Mouse (Mus musculus) gastrocnemius, adult 2 months (tissue): Measurements from ENCODE around the gene Hivep2. TPM values are rescaled to one million over a fixed set of nuclear protein-coding genes. Genes with fewer than 3 reads are reported as not detected.

Experiments
- DNase-seq: peaks from one replicate; pipeline ENCODE4 v3.0.0; 2022
- H3K27ac ChIP-seq: fragments of 200-600 bp; 2 replicates; pipeline ENCODE4 v1.8.1; 2022; ENCODE audit warnings: mild to moderate bottlenecking
- H3K4me3 ChIP-seq: fragments of 200-600 bp; 2 replicates; pipeline ENCODE4 v1.8.1; 2022; ENCODE audit warnings: mild to moderate bottlenecking, moderate library complexity
- CTCF ChIP-seq: fragments of 200-600 bp; IDR thresholded peaks from 2 replicates; pipeline ENCODE4 v1.8.1; 2022; ENCODE audit warnings: antibody characterized with exemption, mild to moderate bottlenecking, moderate library complexity
- intact Hi-C: fragments of 180-260 bp; cut with DNase I; formaldehyde crosslinking; loops from one replicate; pipeline ENCODE4 v1.15.1; 2025
- total RNA-seq, 2 experiments: library from RNA; stranded (reverse); gene quantifications; 2 replicates each; pipeline ENCODE4 v1.2.3; 2021

Gene Hivep2
- total RNA-seq, 2 experiments from 2014 or later: 40.5 to 42.0 TPM

GRCm38 (mm10) chr10:14120512-14120911, 154.6 kb downstream of the Hivep2 start:
- TF ChIP-seq CTCF: no peak
- intact Hi-C loops: no loop called here

GRCm38 (mm10) chr10:14127826-14128225, 162.0 kb downstream of the Hivep2 start:
- no peak for TF ChIP-seq CTCF
- Histone ChIP-seq H3K27ac (peak overlapping the region; percentile 38; the same call in 1 of the 2 replicates), H3K4me3 (no peak overlapping the region)
- intact Hi-C loops: no loop called here
- peak; percentile 31 for DNase-seq

More at GRCm38 (mm10) chr10:14120512-14120911, 154.6 kb downstream of the Hivep2 start:
- no peak overlapping the region for H3K4me3 ChIP-seq
- H3K27ac ChIP-seq: no peak overlapping the region
- no peak for DNase-seq

- Histone ChIP-seq H3K27ac (peak overlapping the region; percentile 69), H3K4me3 (peak overlapping the region; percentile 48)
- DNase-seq: peak; percentile 50
- intact Hi-C loops: no loop called here
- TF ChIP-seq CTCF: no peak
Measured at GRCm38 (mm10) chr10:14130270-14130669, 164.4 kb downstream of the Hivep2 start.

- Histone ChIP-seq H3K4me3 (peak overlapping the region; percentile 48), H3K27ac (peak overlapping the region; percentile 69)
- intact Hi-C loops: no loop called here
- DNase-seq: peak; percentile 43
- no peak for TF ChIP-seq CTCF
Measured at GRCm38 (mm10) chr10:14131307-14131706, 165.4 kb downstream of the Hivep2 start.

- no peak overlapping the region for H3K4me3 ChIP-seq
- intact Hi-C loops: no loop called here
- no peak for TF ChIP-seq CTCF
- no peak for DNase-seq
- H3K27ac ChIP-seq: peak overlapping the region; percentile 69
Measured at GRCm38 (mm10) chr10:14132061-14132460, 166.2 kb downstream of the Hivep2 start.

- no peak for DNase-seq
- TF ChIP-seq CTCF: no peak
- no peak overlapping the region for H3K27ac ChIP-seq
- intact Hi-C loops: no loop called here
- H3K4me3 ChIP-seq: no peak overlapping the region
Measured at GRCm38 (mm10) chr10:14132937-14133336, 167.1 kb downstream of the Hivep2 start.

GRCm38 (mm10) chr10:14138663-14139062, 172.8 kb downstream of the Hivep2 start:
- H3K27ac ChIP-seq: no peak overlapping the region
- TF ChIP-seq CTCF: no peak
- intact Hi-C loops: no loop called here
- H3K4me3 ChIP-seq: no peak overlapping the region
- no peak for DNase-seq

GRCm38 (mm10) chr10:14144840-14145239, 179.0 kb downstream of the Hivep2 start:
- Histone ChIP-seq H3K27ac (0 out of 2 replicates have a peak overlapping the region, but pooled peaks have one; percentile 1), H3K4me3 (no peak overlapping the region)
- DNase-seq: no peak
- TF ChIP-seq CTCF: no peak
- intact Hi-C loops: no loop called here

GRCm38 (mm10) chr10:14164829-14165228, 199.0 kb downstream of the Hivep2 start:
- TF ChIP-seq CTCF: no peak
- intact Hi-C loops: no loop called here
- Histone ChIP-seq H3K4me3 (no peak overlapping the region), H3K27ac (no peak overlapping the region)
- DNase-seq: no peak

GRCm38 (mm10) chr10:14168197-14168844, 202.4 kb downstream of the Hivep2 start:
- TF ChIP-seq CTCF: no peak
- DNase-seq: no peak
- Histone ChIP-seq H3K27ac (no peak overlapping the region), H3K4me3 (no peak overlapping the region)
- intact Hi-C loops: no loop called here

GRCm38 (mm10) chr10:14168869-14169566, 203.1 kb downstream of the Hivep2 start:
- Histone ChIP-seq H3K27ac (no peak overlapping the region), H3K4me3 (no peak overlapping the region)
- TF ChIP-seq CTCF: no peak
- no peak for DNase-seq
- intact Hi-C loops: no loop called here

- intact Hi-C loops: no loop called here
- Histone ChIP-seq H3K27ac (no peak overlapping the region), H3K4me3 (no peak overlapping the region)
- no peak for TF ChIP-seq CTCF
- DNase-seq: no peak
Measured at GRCm38 (mm10) chr10:14174124-14174523, 208.2 kb downstream of the Hivep2 start.
